Mouse (Mus musculus): ENCODE results near the gene Shank2.

Shank2 gene

DNA sequence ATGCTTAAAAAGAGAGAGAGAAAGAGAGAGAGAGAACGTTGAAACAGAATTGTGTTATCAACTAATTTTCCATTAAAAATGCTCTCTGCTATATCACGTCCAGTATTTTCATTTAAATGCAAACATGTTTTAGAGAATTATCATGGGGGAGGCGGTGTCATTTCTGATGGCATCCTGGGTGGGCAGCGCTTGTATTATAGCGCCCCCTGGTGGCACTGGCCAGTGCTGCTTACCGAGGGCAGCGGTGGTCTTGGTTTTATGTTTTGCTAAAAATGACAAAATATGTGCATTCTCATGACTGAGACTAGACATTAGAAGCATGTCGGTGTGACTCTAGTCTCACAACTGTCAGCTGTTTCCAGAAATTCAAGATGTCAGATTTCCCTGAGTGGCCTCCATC is 424.2 kb downstream of the Shank2 start:
- peak; percentile 59 for DNase-seq (ENCODE audit: low read depth)

DNA sequence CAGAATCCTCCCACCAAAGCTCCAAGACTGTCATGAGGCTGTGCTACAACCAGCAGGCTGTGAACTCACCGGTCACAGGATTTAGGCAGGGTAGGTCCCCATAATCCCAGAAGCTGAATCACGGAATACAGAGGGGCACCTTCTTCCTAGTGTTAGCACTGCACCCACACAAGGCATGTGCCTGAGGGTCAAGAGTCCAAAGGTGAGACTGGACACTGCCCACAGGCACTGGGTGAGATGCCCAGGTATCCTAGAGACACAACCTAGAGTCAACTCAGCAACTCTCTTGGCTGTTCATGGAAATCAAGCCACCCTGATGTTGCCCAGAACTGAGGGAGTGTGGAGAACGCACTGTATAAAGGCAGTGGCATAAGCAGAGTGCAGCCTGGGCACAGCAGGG is 424.9 kb downstream of the Shank2 start:
- no peak for DNase-seq (ENCODE audit: low read depth)

- DNase-seq (ENCODE audit: low read depth): peak; percentile 51
These were observed 425.7 kb downstream of the Shank2 start for GRCm38 (mm10) chr7:144427460-144427859.

DNA sequence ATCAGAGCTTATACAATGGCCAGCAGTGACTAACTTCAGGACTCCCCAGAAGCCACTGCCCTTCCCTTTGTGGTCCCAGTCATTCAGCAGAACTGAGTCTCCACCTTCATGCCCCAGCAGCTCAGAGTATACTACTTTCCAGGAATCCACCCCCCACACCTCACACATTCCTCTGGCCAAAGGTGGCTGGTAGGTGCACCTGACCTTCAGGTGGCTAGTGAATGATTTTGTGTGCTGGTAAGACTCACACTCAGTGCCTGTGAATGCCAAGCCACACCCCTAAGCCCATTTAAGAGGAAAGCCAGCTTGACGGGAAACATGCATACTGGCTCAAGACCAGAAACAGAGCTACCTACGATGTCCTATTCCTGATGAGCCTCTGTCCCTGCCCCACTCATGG is 431.2 kb downstream of the Shank2 start:
- DNase-seq (ENCODE audit: low read depth): no peak

DNA sequence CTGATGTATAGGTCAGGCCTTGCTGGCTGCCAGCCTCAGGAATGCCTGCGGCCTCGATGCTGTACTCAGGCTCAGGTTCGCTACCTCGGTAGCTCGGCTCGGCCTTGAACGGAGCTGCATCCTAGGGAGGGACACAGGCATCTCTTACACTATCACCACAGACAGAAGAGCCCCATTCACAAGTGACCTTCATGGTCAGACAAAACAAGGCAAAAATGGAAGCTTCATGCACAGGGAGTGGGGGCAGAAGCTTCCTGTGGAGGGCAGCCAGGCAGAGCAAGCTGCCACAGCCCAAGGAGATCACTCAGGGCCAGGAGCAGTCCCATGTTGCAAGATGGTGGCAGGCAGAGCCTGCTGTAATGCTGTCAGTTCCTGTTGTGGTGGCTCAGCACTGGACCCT is 437.1 kb downstream of the Shank2 start:
- DNase-seq (ENCODE audit: low read depth): no peak

- DNase-seq (ENCODE audit: low read depth): no peak
These were observed 439.7 kb downstream of the Shank2 start for GRCm38 (mm10) chr7:144441466-144441865.

GRCm38 (mm10) chr7:144441976-144442375 is 440.2 kb downstream of the Shank2 start:
- DNase-seq (ENCODE audit: low read depth): no peak

GRCm38 (mm10) chr7:144444788-144445187 is 443.1 kb downstream of the Shank2 start:
- DNase-seq (ENCODE audit: low read depth): peak; percentile 86

DNA sequence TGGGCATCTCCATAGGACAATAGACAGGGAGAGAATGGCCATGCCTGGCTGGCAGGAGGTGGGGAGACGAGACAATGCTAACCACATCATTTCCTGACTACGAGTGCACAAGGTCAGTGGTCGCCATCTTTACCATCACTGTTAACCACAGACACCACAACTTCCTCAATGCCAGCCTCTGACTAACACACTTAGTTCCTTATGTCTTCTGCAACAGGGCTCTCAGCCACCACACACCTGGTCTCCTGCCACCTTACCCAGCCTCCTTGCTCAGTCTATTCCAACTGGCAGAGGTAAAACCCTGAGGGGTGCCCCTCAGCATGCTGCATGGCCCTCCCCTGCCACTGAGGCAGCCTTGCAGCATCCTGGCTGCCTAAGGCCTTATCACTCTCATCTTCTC is 445.4 kb downstream of the Shank2 start:
- peak; percentile 69 for DNase-seq (ENCODE audit: low read depth)

- DNase-seq (ENCODE audit: low read depth): no peak
These were observed 446.5 kb downstream of the Shank2 start for GRCm38 (mm10) chr7:144448186-144448585.

GRCm38 (mm10) chr7:144449637-144450570 is 448.2 kb downstream of the Shank2 start:
- no peak for DNase-seq (ENCODE audit: low read depth)

DNA sequence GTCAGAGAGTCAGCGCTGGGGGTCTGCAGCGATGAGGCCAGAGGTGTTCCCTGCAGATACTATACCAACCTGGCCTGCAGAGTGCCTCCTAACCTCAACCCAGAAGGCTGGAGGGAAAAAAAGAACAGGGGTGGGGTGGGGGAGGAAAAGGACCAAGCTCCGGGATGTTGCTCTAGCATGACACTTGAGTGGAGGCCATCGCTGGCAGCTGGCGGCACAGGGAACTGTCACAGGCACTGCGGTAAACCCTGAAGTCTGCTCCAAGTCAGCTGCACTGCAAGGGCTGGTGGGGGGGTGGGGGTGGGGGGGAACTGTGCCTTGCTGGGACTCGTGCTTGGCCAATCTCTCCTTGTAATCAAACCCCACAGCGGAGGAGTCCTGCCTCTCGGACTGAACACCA is 448.9 kb downstream of the Shank2 start:
- DNase-seq (ENCODE audit: low read depth): no peak

DNA sequence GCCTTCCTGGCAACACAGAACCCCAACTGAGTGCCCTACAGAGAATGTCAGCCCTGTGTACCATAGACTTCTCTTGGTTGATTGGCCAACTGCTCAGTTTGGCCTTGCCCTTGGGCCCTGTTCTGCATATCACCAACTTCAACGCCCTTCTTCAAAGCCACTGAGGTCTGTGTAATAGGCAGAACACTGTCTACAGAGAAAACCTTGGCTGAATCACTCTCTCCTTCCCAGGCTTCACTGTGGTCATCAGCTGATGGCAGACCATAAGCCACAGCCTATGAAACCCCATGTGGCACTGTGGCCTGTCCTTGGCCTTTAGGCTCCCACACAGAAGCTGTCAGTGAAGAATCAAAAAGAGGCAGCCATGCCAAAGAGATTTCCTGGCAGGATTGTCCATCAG is 457.2 kb downstream of the Shank2 start:
- DNase-seq (ENCODE audit: low read depth): no peak

DNA sequence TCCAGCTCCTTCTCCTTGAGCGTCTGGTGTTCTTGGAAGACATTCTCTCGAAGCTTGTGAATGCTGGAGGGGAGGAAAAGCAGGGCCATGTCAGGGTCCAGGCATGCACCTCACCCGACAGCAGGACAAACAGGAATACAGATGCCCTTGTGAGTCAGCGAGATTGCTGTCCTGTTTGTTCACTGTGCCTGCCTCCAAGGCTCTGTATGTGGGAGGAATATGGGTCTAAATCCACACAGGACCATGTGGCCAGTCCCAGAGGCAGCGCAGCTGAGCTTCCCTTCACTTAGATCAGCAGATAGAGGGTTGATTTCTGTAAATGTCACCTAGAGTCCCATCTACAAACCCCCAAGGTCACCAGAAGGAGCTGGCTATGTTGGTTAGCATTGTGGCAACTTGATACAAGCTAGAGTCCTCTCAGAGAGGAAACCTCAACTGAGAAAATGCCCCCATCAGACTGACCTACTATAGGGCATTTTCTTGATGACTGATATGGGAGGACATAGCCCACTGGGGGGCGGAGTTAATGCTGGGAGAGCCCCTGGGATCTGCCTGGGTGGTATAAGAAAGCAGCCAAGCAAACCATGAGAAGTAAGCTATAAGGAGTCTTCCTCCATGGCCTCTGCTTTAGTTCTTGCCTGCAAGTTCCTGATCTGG is 459.6 kb downstream of the Shank2 start:
- no peak for DNase-seq (ENCODE audit: low read depth)

- DNase-seq (ENCODE audit: low read depth): no peak
These were observed 460.8 kb downstream of the Shank2 start for GRCm38 (mm10) chr7:144462577-144462976.

DNA sequence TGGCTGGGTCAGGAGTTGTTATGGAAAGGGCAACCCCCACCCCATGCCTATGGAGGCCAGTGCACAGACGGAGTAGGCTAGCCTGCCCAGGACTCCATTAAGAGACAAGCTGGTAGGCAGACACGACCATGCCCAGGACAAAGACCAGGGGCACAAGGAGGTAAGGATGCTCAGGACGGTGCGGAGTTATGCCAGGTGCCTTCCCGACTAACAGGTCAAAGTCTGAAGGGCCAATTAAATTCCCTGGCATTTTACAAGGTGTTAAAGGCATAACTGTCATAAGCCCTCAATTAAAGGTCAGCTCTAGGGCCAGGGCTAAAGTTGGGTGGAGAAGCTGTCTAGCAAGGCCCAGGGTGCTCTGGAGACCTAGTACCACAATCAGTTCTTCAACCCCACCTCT is 467.0 kb downstream of the Shank2 start:
- no peak for DNase-seq (ENCODE audit: low read depth)

GRCm38 (mm10) chr7:144469181-144469641 is 467.5 kb downstream of the Shank2 start:
- no peak for DNase-seq (ENCODE audit: low read depth)

DNA sequence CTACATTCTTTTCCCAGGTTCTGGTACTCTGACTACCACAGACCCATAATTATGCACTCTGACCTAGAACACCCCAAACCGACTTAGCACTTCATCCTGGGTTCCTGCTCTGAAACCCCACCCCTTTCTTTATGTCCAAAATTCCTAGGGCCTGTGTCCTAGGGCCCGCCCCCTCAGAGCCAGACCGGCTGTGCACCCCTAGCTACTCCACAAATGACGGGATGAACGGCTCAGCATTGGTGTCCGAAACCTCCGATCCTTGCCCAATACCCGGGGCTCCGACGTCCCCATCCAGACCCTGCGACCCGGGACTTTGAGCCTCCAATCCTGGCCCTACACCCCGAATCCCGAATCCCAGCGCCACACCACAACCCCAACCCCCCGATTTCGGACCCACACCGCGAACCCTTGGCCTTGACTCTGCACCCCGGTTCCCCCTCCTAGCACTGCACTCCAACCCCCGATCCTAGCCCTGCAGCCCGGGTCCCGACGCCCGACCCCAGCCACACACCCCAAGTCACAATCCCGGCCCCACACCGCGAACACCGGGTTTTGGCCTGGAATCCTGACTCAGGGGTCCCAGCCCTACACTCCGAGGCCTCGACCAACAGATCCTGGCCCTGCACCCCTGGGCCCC is 468.3 kb downstream of the Shank2 start:
- DNase-seq (ENCODE audit: low read depth): no peak

DNA sequence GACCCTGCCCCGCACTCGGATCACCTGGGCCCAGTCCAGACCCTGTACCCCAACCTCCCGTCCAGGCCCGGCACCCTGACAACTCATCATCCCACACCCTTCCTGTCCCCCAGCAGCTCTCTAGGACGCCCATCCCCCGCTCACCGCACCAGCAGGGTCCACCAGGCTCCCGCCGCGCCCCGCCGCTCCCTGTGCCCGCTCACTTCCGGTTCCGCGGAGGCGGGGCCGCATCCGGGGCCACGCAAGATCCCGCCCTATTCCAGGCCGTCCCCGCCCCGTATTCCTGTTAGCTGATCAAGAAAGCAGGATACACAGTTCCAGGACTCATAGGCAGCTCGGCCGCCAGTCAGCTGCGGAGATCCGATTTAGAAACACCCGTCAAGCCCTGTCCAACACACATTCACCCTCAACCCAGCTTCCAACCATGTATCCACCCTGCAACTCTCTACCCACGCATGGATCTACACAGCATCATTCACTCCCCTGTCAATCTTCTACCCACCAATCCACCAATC is 468.9 kb downstream of the Shank2 start, which contains the start of gene Cttn:
Gene Cttn, minus strand, starts transcription at position 465 of the 515 bp plus-strand sequence.
- peak; percentile 37 for DNase-seq (ENCODE audit: low read depth)

DNA sequence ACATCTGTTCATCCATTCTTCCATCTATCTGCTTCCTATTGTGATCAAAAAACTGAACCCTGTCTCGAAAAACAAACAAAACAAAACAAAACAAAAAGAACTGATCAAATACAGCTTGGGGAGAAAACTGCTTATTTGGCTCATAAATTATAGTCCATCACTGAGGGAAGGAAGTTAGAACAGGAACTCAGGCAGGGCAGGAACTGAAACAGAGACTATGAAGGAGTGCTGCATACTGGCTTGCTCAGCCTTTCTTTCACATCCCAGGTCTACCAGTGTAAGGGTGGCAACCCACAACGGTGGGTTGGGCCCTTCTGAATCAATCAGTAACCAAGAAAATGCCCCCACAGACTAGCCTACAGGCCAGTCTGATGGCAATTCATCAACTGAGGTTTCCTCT is 469.4 kb downstream of the Shank2 start:
- DNase-seq (ENCODE audit: low read depth): no peak

GRCm38 (mm10) chr7:144473486-144473885 is 471.8 kb downstream of the Shank2 start:
- no peak for DNase-seq (ENCODE audit: low read depth)

All from induced T-regulatory cell, adult 2 months (primary cell).